Comparison of ENCODE assay signal across 8 mouse cellular contexts in the genomic region with DNA sequence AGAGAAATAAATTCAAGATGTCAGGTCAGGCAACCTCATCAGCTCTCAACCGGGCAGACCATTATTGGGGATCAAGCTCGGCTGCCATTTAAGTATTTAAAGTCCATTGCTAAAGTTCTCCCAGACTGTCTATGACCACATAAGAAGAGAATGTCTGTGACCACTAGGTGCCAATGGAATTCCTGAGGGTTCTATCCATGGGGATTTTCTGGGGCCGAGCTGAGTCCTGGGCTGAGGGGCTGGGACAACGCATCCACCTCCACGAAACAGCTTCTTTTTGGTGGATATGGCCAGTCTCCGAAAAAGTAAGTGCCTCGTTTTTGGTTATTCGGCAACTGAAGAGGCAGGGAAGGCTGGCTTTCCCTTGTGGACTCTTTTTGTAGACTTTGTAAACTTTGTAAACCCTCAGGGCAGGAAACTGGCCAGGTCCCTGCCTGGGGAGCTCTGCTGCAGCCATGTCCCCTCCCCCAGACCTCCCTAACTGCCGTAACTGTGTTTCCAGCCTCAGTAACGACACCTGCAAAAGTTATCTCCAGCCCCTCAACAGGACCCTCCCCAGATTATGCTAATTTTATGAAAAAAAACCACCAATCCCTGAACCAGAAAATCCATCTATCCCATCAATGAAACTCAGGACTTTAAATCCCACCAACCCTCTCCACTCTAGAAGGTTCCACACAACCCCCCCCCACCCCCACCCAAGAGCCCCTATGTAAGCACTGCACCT. TPM values are rescaled to one million over a fixed set of nuclear protein-coding genes. Genes with fewer than 3 reads are reported as not detected.
DNase-seq lines count a peak whose midpoint lies in the region; ATAC-seq and TF ChIP-seq lines count a peak whose summit lies in the region.

Psma6 (plus strand) TSS at position 200 of the 727 bp plus-strand sequence.

- TF ChIP-seq POLR2A in myocyte (IDR thresholded peaks at IDR 0.05; ENCODE audit: insufficient read length, low read depth): no peak

- no peak within 1 kb of the TSS for H3K4me2 ChIP-seq in lung, embryonic 16.5 days (ENCODE audit: low read depth, low read length)
- no peak within 1 kb of the TSS for H3K4me2 ChIP-seq in embryonic facial prominence, embryonic 12.5 days (replicated peaks)
- H3K4me2 ChIP-seq in heart, embryonic 15.5 days: no peak within 1 kb of the TSS
- no peak within 1 kb of the TSS for H3K4me2 ChIP-seq in myocyte (ENCODE audit: low read depth)

- no peak within 1 kb of the TSS for H3ac ChIP-seq in myocyte (ENCODE audit: control insufficient read depth, insufficient read length)

- H3K4me1 ChIP-seq in lung, embryonic 16.5 days (replicated peaks; ENCODE audit: control insufficient read depth, insufficient read depth, low read length): peaks cover 11% of the 10 kb centered on the region
- 0 out of 2 replicates have a peak, but pooled peaks cover 6% of the 10 kb centered on the region for H3K4me1 ChIP-seq in embryonic facial prominence, embryonic 12.5 days
- H3K4me1 ChIP-seq in heart, embryonic 15.5 days (replicated peaks): peaks cover 14% of the 10 kb centered on the region

- H3K9ac ChIP-seq in lung, embryonic 16.5 days (ENCODE audit: low read length): no peak within 1 kb of the TSS
- no peak within 1 kb of the TSS for H3K9ac ChIP-seq in embryonic facial prominence, embryonic 12.5 days
- no peak within 1 kb of the TSS for H3K9ac ChIP-seq in heart, embryonic 15.5 days

- H3K4me3 ChIP-seq in lung, embryonic 16.5 days (ENCODE audit: low read length): no peak within 1 kb of the TSS
- no peak within 1 kb of the TSS for H3K4me3 ChIP-seq in embryonic facial prominence, embryonic 12.5 days
- H3K4me3 ChIP-seq in heart, embryonic 15.5 days: no peak within 1 kb of the TSS
- no peak within 1 kb of the TSS for H3K4me3 ChIP-seq in myocyte

- H3K9me3 ChIP-seq in lung, embryonic 16.5 days (ENCODE audit: control insufficient read depth, low read length): no peaks in the 10 kb centered on the region
- no peaks in the 10 kb centered on the region for H3K9me3 ChIP-seq in embryonic facial prominence, embryonic 12.5 days
- H3K9me3 ChIP-seq in heart, embryonic 15.5 days (replicated peaks): no peaks in the 10 kb centered on the region

- WGBS in lung, embryonic 16.5 days: 62% methylated on average over 10 of the region's 10 CpGs
- WGBS in embryonic facial prominence, embryonic 12.5 days: 66% methylated on average over 10 of the region's 10 CpGs
- WGBS in heart, embryonic 15.5 days: 68% methylated on average over 10 of the region's 10 CpGs

- no peaks in the 10 kb centered on the region for H3K27me3 ChIP-seq in lung, embryonic 16.5 days (ENCODE audit: control insufficient read depth, insufficient read depth, low read depth, low read length)
- no peaks in the 10 kb centered on the region for H3K27me3 ChIP-seq in embryonic facial prominence, embryonic 12.5 days
- no peaks in the 10 kb centered on the region for H3K27me3 ChIP-seq in heart, embryonic 15.5 days
- H3K27me3 ChIP-seq in myocyte (ENCODE audit: control insufficient read depth, insufficient read depth, insufficient read length): no peaks in the 10 kb centered on the region

- H3K36me3 ChIP-seq in lung, embryonic 16.5 days (ENCODE audit: control insufficient read depth, insufficient read depth, low read length): no peaks in the 10 kb centered on the region
- H3K36me3 ChIP-seq in embryonic facial prominence, embryonic 12.5 days: peaks cover 2% of the 10 kb centered on the region; the same call in 1 of the 2 replicates
- H3K36me3 ChIP-seq in heart, embryonic 15.5 days: no peaks in the 10 kb centered on the region
- H3K36me3 ChIP-seq in myocyte (ENCODE audit: control insufficient read depth, insufficient read depth): no peaks in the 10 kb centered on the region

- no peak for DNase-seq in lung, postnatal 25 days (ENCODE audit: low spot score)
- no peak for DNase-seq in left cerebral cortex, postnatal 36 days (ENCODE audit: low spot score in 2 of 2)
- DNase-seq in right cerebral cortex, postnatal 36 days (ENCODE audit: low spot score in 2 of 2): no peak
- DNase-seq in spleen, postnatal 4 days (ENCODE audit: low spot score in 2 of 2): no peak

- H3K79me2 ChIP-seq in myocyte (ENCODE audit: control insufficient read depth, insufficient read depth): no peaks in the 10 kb centered on the region

- intact Hi-C loops in left cerebral cortex, postnatal 36 days (cut with DNase I): no loop called here

- H3K27ac ChIP-seq in lung, embryonic 16.5 days (ENCODE audit: low read length): no peak within 1 kb of the TSS
- no peak within 1 kb of the TSS for H3K27ac ChIP-seq in embryonic facial prominence, embryonic 12.5 days
- no peak within 1 kb of the TSS for H3K27ac ChIP-seq in heart, embryonic 15.5 days

- ATAC-seq in lung, embryonic 16.5 days (ENCODE audit: low read depth): no peak
- ATAC-seq in embryonic facial prominence, embryonic 12.5 days (ENCODE audit: insufficient number of reproducible peaks, insufficient read depth, low FRiP score, low TSS enrichment): no peak
- no peak for ATAC-seq in heart, embryonic 15.5 days (replicated peaks; ENCODE audit: insufficient number of reproducible peaks, insufficient read depth, low FRiP score, low read depth)

TF ChIP-seq in myocyte, 11 proteins besides CTCF, POLR2A, EP300 and RAD21:
- TF ChIP-seq TCF12 (IDR thresholded peaks at IDR 0.05; ENCODE audit: insufficient read depth, poor library complexity, severe bottlenecking): no peak
- no peak for TF ChIP-seq MYOG (IDR thresholded peaks at IDR 0.05; ENCODE audit: control insufficient read depth in 1 of 3, insufficient read depth in 1 of 3, insufficient read length in 2 of 3, low read depth in 2 of 3)
- TF ChIP-seq USF1 (IDR thresholded peaks at IDR 0.05; ENCODE audit: low read depth): no peak
- TF ChIP-seq REST (IDR thresholded peaks at IDR 0.05; ENCODE audit: insufficient read depth, insufficient read length): no peak
- TF ChIP-seq TCF3 (IDR thresholded peaks at IDR 0.05; ENCODE audit: insufficient read length, low read depth): no peak

RNA-seq across cellular contexts. Expression of gene Psma6, which starts in this region (rescaled TPM):
- polyA plus RNA-seq in lung, embryonic 16.5 days (2015; fragmentation: Nextera tagmentation; extraction: Ambion mirVana): 389 and 394 TPM in 2 replicates
- 435 and 447 TPM in 2 replicates for polyA plus RNA-seq in embryonic facial prominence, embryonic 12.5 days (2016; fragmentation: Nextera tagmentation; extraction: Ambion mirVana)
- polyA plus RNA-seq in heart, embryonic 15.5 days (2015; fragmentation: Nextera tagmentation; extraction: Ambion mirVana): 301 and 302 TPM in 2 replicates
- 100 to 1,000 TPM; 129 to 136 TPM for total RNA-seq in left cerebral cortex, postnatal 36 days (2021)
- polyA plus RNA-seq in myocyte (2012; fragmentation: generic; extraction: Trizol): 266 TPM
